Mouse (Mus musculus) thymus, adult 2 months (tissue): ENCODE data around the gene Rps28.
"Not testable (repeated sequence)": the region's sequence is repeated elsewhere in the genome, so short reads cannot be mapped to it uniquely, and the experiment has no call there.

Experiments used
- CTCF ChIP-seq: fragments of 200-500 bp; IDR thresholded peaks from 2 replicates; pipeline ENCODE4 v1.5.1; 2012; ENCODE audit warnings: mild to moderate bottlenecking, control low read depth, low read length, moderate library complexity, borderline replicate concordance; ENCODE audit not compliant: control insufficient read depth, poor library complexity, insufficient read depth; ENCODE audit errors: extremely low read depth
- POLR2A ChIP-seq: fragments of 200-500 bp; IDR thresholded peaks from 2 replicates; pipeline ENCODE4 v1.6.1; 2012; ENCODE audit warnings: mild to moderate bottlenecking, low read length, control low read depth, moderate library complexity; ENCODE audit not compliant: control insufficient read depth, poor library complexity, insufficient read depth; ENCODE audit errors: extremely low read depth

- TF ChIP-seq CTCF, POLR2A: not testable (repeated sequence)
Measured at GRCm38 (mm10) chr17:33824997-33825330, 602 bp upstream of the Rps28 start.
